Mouse (Mus musculus): ENCODE measurements around the gene Wdr75.

GRCm38 (mm10) chr1:45756707-45757106 lies 38.3 kb upstream of the Wdr75 start:
- TF ChIP-seq CTCF (IDR thresholded peaks at IDR 0.05; ENCODE audit: extremely low read depth, insufficient read length, insufficient replicate concordance, low read depth, low read length) (no peak), POLR2A (IDR thresholded peaks at IDR 0.05; ENCODE audit: low read depth, low read length) (no peak)

All from small intestine, adult 2 months (tissue).